Mouse (Mus musculus): ENCODE results near the gene Mctp2. TPM values are rescaled to one million over a fixed set of nuclear protein-coding genes. Genes with fewer than 3 reads are reported as not detected.

Gene Mctp2
- polyA plus RNA-seq, 1 experiment from 2014 or later, result 1.4 TPM

- no peak overlapping the region for H3K27ac ChIP-seq (replicated peaks)
- TF ChIP-seq CTCF (IDR thresholded peaks at IDR 0.05; ENCODE audit: low read depth) (no peak), EP300 (optimal IDR thresholded peaks at IDR 0.05) (no peak)
- WGBS, result 53% methylated on average over 1 of the region's 1 CpGs
- H3K4me1 ChIP-seq (replicated peaks; ENCODE audit: control insufficient read depth, insufficient read depth), result no peaks in the 10 kb centered on the region
- DNase-seq (ENCODE audit: low spot score) (no peak), ATAC-seq (ENCODE audit: low FRiP score, low TSS enrichment) (no peak)
- no peak overlapping the region for H3K4me3 ChIP-seq (ENCODE audit: low read depth, low read length)
- no peaks in the 10 kb centered on the region for H3K27me3 ChIP-seq (ENCODE audit: control insufficient read depth, insufficient read depth, low read length)
- H3K9ac ChIP-seq (ENCODE audit: low read length), result no peak overlapping the region
- H3K9me3 ChIP-seq (ENCODE audit: control insufficient read depth, low read length), result no peaks in the 10 kb centered on the region
- no peak overlapping the region for H3K4me2 ChIP-seq (replicated peaks; ENCODE audit: low read depth)
- no peaks in the 10 kb centered on the region for H3K36me3 ChIP-seq (ENCODE audit: control insufficient read depth, insufficient read depth, low read length)
These were observed 225.7 kb downstream of the Mctp2 start for GRCm38 (mm10) chr7:72080705-72081104.

- no peaks in the 10 kb centered on the region for H3K27me3 ChIP-seq (ENCODE audit: control insufficient read depth, insufficient read depth, low read length)
- H3K9ac ChIP-seq (ENCODE audit: low read length), result no peak overlapping the region
- TF ChIP-seq EP300 (optimal IDR thresholded peaks at IDR 0.05) (no peak), CTCF (IDR thresholded peaks at IDR 0.05; ENCODE audit: low read depth) (no peak)
- H3K27ac ChIP-seq (replicated peaks), result no peak overlapping the region
- no peaks in the 10 kb centered on the region for H3K4me1 ChIP-seq (replicated peaks; ENCODE audit: control insufficient read depth, insufficient read depth)
- no peak overlapping the region for H3K4me2 ChIP-seq (replicated peaks; ENCODE audit: low read depth)
- H3K4me3 ChIP-seq (ENCODE audit: low read depth, low read length), result no peak overlapping the region
- WGBS, result 48% methylated on average over 5 of the region's 5 CpGs
- DNase-seq (ENCODE audit: low spot score) (no peak), ATAC-seq (ENCODE audit: low FRiP score, low TSS enrichment) (no peak)
- no peaks in the 10 kb centered on the region for H3K9me3 ChIP-seq (ENCODE audit: control insufficient read depth, low read length)
- H3K36me3 ChIP-seq (ENCODE audit: control insufficient read depth, insufficient read depth, low read length), result no peaks in the 10 kb centered on the region
These were observed 227.5 kb downstream of the Mctp2 start for GRCm38 (mm10) chr7:72078896-72079295.

GRCm38 (mm10) chr7:72071418-72072184 lies 234.8 kb downstream of the Mctp2 start:
- DNase-seq (ENCODE audit: low spot score) (no peak), ATAC-seq (ENCODE audit: low FRiP score, low TSS enrichment) (no peak)
- Histone ChIP-seq H3K27me3 (ENCODE audit: control insufficient read depth, insufficient read depth, low read length) (no peaks in the 10 kb centered on the region), H3K9ac (ENCODE audit: low read length) (no peak overlapping the region), H3K4me2 (replicated peaks; ENCODE audit: low read depth) (no peak overlapping the region), H3K27ac (replicated peaks) (no peak overlapping the region), H3K4me1 (replicated peaks; ENCODE audit: control insufficient read depth, insufficient read depth) (no peaks in the 10 kb centered on the region), H3K9me3 (ENCODE audit: control insufficient read depth, low read length) (no peaks in the 10 kb centered on the region), H3K4me3 (ENCODE audit: low read depth, low read length) (no peak overlapping the region), H3K36me3 (ENCODE audit: control insufficient read depth, insufficient read depth, low read length) (no peaks in the 10 kb centered on the region)
- 77% methylated on average over 13 of the region's 13 CpGs for WGBS
- TF ChIP-seq CTCF (IDR thresholded peaks at IDR 0.05; ENCODE audit: low read depth) (no peak), EP300 (optimal IDR thresholded peaks at IDR 0.05) (no peak)

- no peaks in the 10 kb centered on the region for H3K4me1 ChIP-seq (replicated peaks; ENCODE audit: control insufficient read depth, insufficient read depth)
- H3K27ac ChIP-seq (replicated peaks), result no peak overlapping the region
- H3K27me3 ChIP-seq (ENCODE audit: control insufficient read depth, insufficient read depth, low read length), result no peaks in the 10 kb centered on the region
- H3K9ac ChIP-seq (ENCODE audit: low read length), result no peak overlapping the region
- 75% methylated on average over 2 of the region's 2 CpGs for WGBS
- H3K9me3 ChIP-seq (ENCODE audit: control insufficient read depth, low read length), result no peaks in the 10 kb centered on the region
- no peak overlapping the region for H3K4me3 ChIP-seq (ENCODE audit: low read depth, low read length)
- DNase-seq (ENCODE audit: low spot score), result no peak
- no peak for ATAC-seq (ENCODE audit: low FRiP score, low TSS enrichment)
- H3K36me3 ChIP-seq (ENCODE audit: control insufficient read depth, insufficient read depth, low read length), result no peaks in the 10 kb centered on the region
- H3K4me2 ChIP-seq (replicated peaks; ENCODE audit: low read depth), result no peak overlapping the region
- TF ChIP-seq CTCF (IDR thresholded peaks at IDR 0.05; ENCODE audit: low read depth) (no peak), EP300 (optimal IDR thresholded peaks at IDR 0.05) (no peak)
These were observed 238.0 kb downstream of the Mctp2 start for GRCm38 (mm10) chr7:72068454-72068853.

- no peaks in the 10 kb centered on the region for H3K9me3 ChIP-seq (ENCODE audit: control insufficient read depth, low read length)
- H3K27ac ChIP-seq (replicated peaks), result no peak overlapping the region
- H3K27me3 ChIP-seq (ENCODE audit: control insufficient read depth, insufficient read depth, low read length), result no peaks in the 10 kb centered on the region
- WGBS, result 91% methylated on average over 2 of the region's 2 CpGs
- no peak overlapping the region for H3K9ac ChIP-seq (ENCODE audit: low read length)
- H3K4me1 ChIP-seq (replicated peaks; ENCODE audit: control insufficient read depth, insufficient read depth), result no peaks in the 10 kb centered on the region
- ATAC-seq (ENCODE audit: low FRiP score, low TSS enrichment) (no peak), DNase-seq (ENCODE audit: low spot score) (no peak)
- TF ChIP-seq CTCF (IDR thresholded peaks at IDR 0.05; ENCODE audit: low read depth) (no peak), EP300 (optimal IDR thresholded peaks at IDR 0.05) (no peak)
- no peak overlapping the region for H3K4me2 ChIP-seq (replicated peaks; ENCODE audit: low read depth)
- no peaks in the 10 kb centered on the region for H3K36me3 ChIP-seq (ENCODE audit: control insufficient read depth, insufficient read depth, low read length)
- H3K4me3 ChIP-seq (ENCODE audit: low read depth, low read length), result no peak overlapping the region
These were observed 240.1 kb downstream of the Mctp2 start for GRCm38 (mm10) chr7:72066352-72066751.

GRCm38 (mm10) chr7:72051759-72052158 lies 254.6 kb downstream of the Mctp2 start:
- 79% methylated on average over 2 of the region's 2 CpGs for WGBS
- H3K4me2 ChIP-seq (replicated peaks; ENCODE audit: low read depth), result no peak overlapping the region

More at GRCm38 (mm10) chr7:72051759-72052158, 254.6 kb downstream of the Mctp2 start:
- H3K27me3 ChIP-seq (ENCODE audit: control insufficient read depth, insufficient read depth, low read length), result no peaks in the 10 kb centered on the region
- TF ChIP-seq EP300 (optimal IDR thresholded peaks at IDR 0.05), result no peak
- no peak for TF ChIP-seq CTCF (IDR thresholded peaks at IDR 0.05; ENCODE audit: low read depth)
- H3K9me3 ChIP-seq (ENCODE audit: control insufficient read depth, low read length), result no peaks in the 10 kb centered on the region
- H3K9ac ChIP-seq (ENCODE audit: low read length), result no peak overlapping the region
- no peak overlapping the region for H3K4me3 ChIP-seq (ENCODE audit: low read depth, low read length)
- no peak for ATAC-seq (ENCODE audit: low FRiP score, low TSS enrichment)
- no peaks in the 10 kb centered on the region for H3K4me1 ChIP-seq (replicated peaks; ENCODE audit: control insufficient read depth, insufficient read depth)
- DNase-seq (ENCODE audit: low spot score), result no peak
- no peak overlapping the region for H3K27ac ChIP-seq (replicated peaks)
- no peaks in the 10 kb centered on the region for H3K36me3 ChIP-seq (ENCODE audit: control insufficient read depth, insufficient read depth, low read length)
